18 mouse cellular contexts compared by ENCODE assay signal in genomic region chr2:122587861-122588519, GRCm38 (mm10). TPM values are rescaled to one million over a fixed set of nuclear protein-coding genes. Genes with fewer than 3 reads are reported as not detected.
DNase-seq lines count a peak whose midpoint lies in the region; ATAC-seq lines count a peak whose summit lies in the region.
"Had no signal": no experiment of that assay in that cellular context is flagged by ENCODE, and none has a peak within 500 bp of the region (broad histone marks: within the 10 kb centered on the region; RNA-seq: fewer than 3 reads in every experiment).

No protein-coding gene starts in this region.

- no peak for DNase-seq in frontal cortex, postnatal 14 days (ENCODE audit: low spot score in 2 of 2)
- peak; percentile 21 for DNase-seq in layer of hippocampus, adult 11-12 months (ENCODE audit: low spot score)
- no peak for DNase-seq in layer of hippocampus, postnatal 25 days (ENCODE audit: extremely low spot score in 1 of 2, low spot score in 1 of 2)
- DNase-seq in left cerebral cortex, postnatal 4 days: peak; percentile 18
- DNase-seq in left cerebral cortex, adult 18-20 months (ENCODE audit: low spot score in 2 of 2): no peak
- peak; percentile 19 for DNase-seq in adipocyte (ENCODE audit: low spot score)
- DNase-seq in urinary bladder, adult 2 months (ENCODE audit: low spot score): no peak
- DNase-seq: adrenal gland, adult 8-10 months; adrenal gland, postnatal 36 days; cerebellum, adult 2 months; heart, adult 2 months; heart, postnatal 4 days had no signal

- intact Hi-C loops in left cerebral cortex, postnatal 4 days (cut with DNase I): no loop called here

- ATAC-seq in frontal cortex, adult (ENCODE audit: low TSS enrichment): peak; percentile 70
- ATAC-seq: forebrain, embryonic 16.5 days; hindbrain, embryonic 16.5 days; inflammation-experienced regulatory T-cells, adult 6 months had no signal

RNA-seq across cellular contexts. Expression of gene Gatm, which starts 23.1 kb away (rescaled TPM):
- total RNA-seq in layer of hippocampus, postnatal 25 days (2021): 10 to 100 TPM; 53.6 to 58.9 TPM
- 10 to 100 TPM; 63.7 to 69.4 TPM for total RNA-seq in left cerebral cortex, postnatal 4 days (2021)
- 10 to 100 TPM; 66.0 to 74.6 TPM for total RNA-seq in left cerebral cortex, adult 18-20 months (2021)
- 17.8 and 17.9 TPM in 2 replicates for polyA plus RNA-seq in urinary bladder, adult 2 months (2012; rRNA removed)

RNA-seq across cellular contexts. Expression of gene AA467197, which starts 48.8 kb away (rescaled TPM):
- total RNA-seq in layer of hippocampus, postnatal 25 days (2021): under 1 TPM in 1 of 2 experiments, not detected in 1; 0.57 TPM
- total RNA-seq in left cerebral cortex, postnatal 4 days (2021): not detected
- total RNA-seq in left cerebral cortex, adult 18-20 months (2021): not detected
- polyA plus RNA-seq in urinary bladder, adult 2 months (2012; rRNA removed): 0.77 and 1.4 TPM in 2 replicates
- total RNA-seq: gastrocnemius, postnatal 4 days had no signal
- polyA plus RNA-seq: embryonic facial prominence, embryonic 11.5 days; forebrain, embryonic 16.5 days; heart, adult 2 months had no signal

Comparison
In these comparisons a context has a peak if more than half of its experiments do, and no peak if none do; other contexts are left out.
1. DNase-seq: peak in layer of hippocampus, adult 11-12 months (single experiment), left cerebral cortex, postnatal 4 days (single experiment) and adipocyte (single experiment); none in frontal cortex, postnatal 14 days (0 of 2), layer of hippocampus, postnatal 25 days (0 of 2), left cerebral cortex, adult 18-20 months (0 of 2) and urinary bladder, adult 2 months (single experiment).